Mouse (Mus musculus) E14TG2a.4 (cell line): Measurements from ENCODE around the gene Chgb.

Source experiments
- CTCF ChIP-seq: conservative IDR thresholded peaks from 2 replicates; pipeline ENCODE4 v1.5.1; 2014; ENCODE audit warnings: low read length
- NANOG ChIP-seq: IDR thresholded peaks from 2 replicates; pipeline ENCODE4 v1.6.1; 2014; ENCODE audit warnings: borderline replicate concordance, low read length, mixed read lengths
- POU5F1 ChIP-seq: IDR thresholded peaks from 2 replicates; pipeline ENCODE4 v1.6.1; 2014; ENCODE audit warnings: low read length, borderline replicate concordance

GRCm38 (mm10) chr2:132784039-132784438 is 3.0 kb downstream of the Chgb start:
- TF ChIP-seq CTCF, result no peak
- TF ChIP-seq POU5F1, result no peak
- TF ChIP-seq NANOG, result no peak
